Mouse (Mus musculus): ENCODE data around the gene Sh2d3c. TPM values are rescaled to one million over a fixed set of nuclear protein-coding genes. Genes with fewer than 3 reads are reported as not detected.

Sh2d3c gene
- total RNA-seq, 2 experiments from 2014 or later: 31.1 to 35.6 TPM

DNA sequence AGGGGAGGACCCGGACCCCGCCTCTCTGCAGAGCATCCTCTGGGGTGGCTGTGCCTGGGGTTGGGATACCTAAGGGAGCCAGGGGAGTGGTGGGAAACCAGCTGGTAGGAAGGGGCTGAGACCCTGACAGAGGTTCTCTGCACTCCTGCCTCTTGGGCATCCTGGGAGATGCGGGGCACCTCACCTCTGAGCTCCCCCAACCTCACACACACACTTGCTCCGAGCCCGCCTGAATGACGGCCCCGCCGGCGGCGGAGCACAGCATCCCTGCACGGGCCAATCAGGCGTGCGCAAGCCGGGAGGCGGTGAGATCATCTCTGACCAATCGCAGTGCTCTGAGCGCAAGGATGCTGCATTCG, 21.3 kb downstream of the Sh2d3c start:
- DNase-seq (ENCODE audit: low spot score in 2 of 2): peak; percentile 88 to 89
- intact Hi-C loops (cut with DNase I): no loop called here

GRCm38 (mm10) chr2:32744272-32744982, 23.6 kb downstream of the Sh2d3c start:
- intact Hi-C loops (cut with DNase I): no loop called here
- no peak for DNase-seq (ENCODE audit: low spot score in 2 of 2)

DNA sequence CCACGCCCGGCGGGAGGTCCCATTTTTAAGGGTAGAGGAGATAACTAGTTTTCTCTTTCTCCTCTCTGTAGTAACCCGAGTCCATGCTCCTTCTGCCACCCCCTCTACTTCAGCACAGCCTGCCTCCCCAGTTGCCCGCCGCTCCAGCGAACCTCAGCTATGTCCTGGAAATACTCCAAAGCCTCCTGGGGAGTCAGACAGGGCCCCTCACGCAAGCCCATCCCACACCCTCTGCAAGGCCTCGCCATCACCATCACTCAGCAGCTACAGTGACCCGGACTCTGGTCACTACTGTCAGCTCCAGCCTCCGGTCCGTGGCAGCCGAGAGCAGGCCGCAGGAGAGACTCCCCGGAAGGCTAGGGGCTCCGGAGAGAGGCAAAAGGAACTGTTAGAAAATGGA, 28.2 kb downstream of the Sh2d3c start:
- DNase-seq (ENCODE audit: low spot score in 2 of 2): no peak
- intact Hi-C loops (cut with DNase I): no loop called here

- DNase-seq (ENCODE audit: low spot score in 2 of 2): no peak
- intact Hi-C loops (cut with DNase I): no loop called here
Observed at GRCm38 (mm10) chr2:32750199-32750598, 29.3 kb downstream of the Sh2d3c start.

DNA sequence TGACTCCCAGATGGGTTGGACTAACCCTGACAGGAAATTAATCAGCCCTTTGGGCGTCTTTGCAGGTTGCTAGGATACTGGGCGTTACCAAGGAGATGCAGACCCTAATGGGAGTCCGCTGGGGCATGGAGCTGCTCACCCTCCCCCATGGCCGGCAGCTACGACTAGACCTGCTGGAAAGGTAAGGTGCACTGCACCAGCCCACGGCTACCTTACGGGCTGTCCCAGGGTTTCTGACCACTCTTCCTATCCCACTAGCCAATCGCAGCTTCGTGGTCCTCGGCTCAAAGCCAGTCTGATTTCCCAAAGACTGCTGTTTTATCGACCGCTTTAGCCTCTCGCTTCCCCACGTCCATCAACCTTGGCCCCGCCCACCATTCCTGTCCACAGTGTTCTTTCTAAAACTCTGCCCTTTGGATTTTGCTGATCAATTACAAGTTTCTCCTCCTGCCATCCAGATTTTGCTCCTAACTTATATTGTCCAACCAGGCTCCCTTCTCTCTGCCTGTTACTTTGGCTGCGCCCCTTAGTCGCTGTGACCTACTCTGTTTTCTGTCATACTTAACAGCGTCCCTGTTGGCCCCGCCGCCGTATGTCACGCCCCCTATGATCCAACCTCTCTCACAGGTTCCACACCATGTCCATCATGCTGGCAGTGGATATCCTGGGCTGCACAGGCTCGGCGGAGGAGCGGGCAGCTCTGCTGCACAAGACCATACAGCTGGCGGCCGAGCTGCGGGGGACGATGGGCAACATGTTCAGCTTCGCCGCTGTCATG, 30.2 kb downstream of the Sh2d3c start:
- intact Hi-C loops (cut with DNase I): no loop called here
- no peak for DNase-seq (ENCODE audit: low spot score in 2 of 2)

GRCm38 (mm10) chr2:32751665-32752033, 30.8 kb downstream of the Sh2d3c start:
- intact Hi-C loops (cut with DNase I): no loop called here
- DNase-seq (ENCODE audit: low spot score in 2 of 2): no peak

- no peak for DNase-seq (ENCODE audit: low spot score in 2 of 2)
- intact Hi-C loops (cut with DNase I): no loop called here
Observed at GRCm38 (mm10) chr2:32752181-32752580, 31.3 kb downstream of the Sh2d3c start.

DNA sequence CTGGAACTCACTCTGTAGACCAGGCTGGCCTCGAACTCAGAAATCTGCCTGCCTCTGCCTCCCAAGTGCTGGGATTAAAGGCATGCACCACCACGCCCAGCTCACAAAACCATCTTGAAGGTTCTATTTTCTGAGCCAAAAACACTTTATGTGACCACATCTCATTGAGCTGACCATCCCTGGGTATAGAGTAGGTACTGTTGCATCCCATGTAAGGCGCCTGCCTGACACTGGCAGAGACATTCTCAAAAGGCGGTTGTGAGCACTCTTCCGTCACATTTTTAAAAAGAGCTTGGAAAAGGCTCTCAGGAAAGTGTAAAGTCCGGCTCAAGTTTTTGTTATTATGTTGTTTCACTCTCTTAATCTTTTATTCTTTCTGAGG, 35.8 kb downstream of the Sh2d3c start:
- intact Hi-C loops (cut with DNase I): loop anchor here (1.0 kb wide), 1 partner anchor 43 kb away; the partner anchor contains the start of gene Cdk9
- no peak for DNase-seq (ENCODE audit: low spot score in 2 of 2)

GRCm38 (mm10) chr2:32757056-32757845, 36.4 kb downstream of the Sh2d3c start, which contains the start of gene Tor2a:
Gene Tor2a (plus strand): TSS chr2:32757234.
- peak; percentile 98 for DNase-seq (ENCODE audit: low spot score in 2 of 2)
- intact Hi-C loops (cut with DNase I): loop anchor here (1.0 kb wide), 1 partner anchor 44 kb away; the partner anchor contains the start of gene Cdk9

DNA sequence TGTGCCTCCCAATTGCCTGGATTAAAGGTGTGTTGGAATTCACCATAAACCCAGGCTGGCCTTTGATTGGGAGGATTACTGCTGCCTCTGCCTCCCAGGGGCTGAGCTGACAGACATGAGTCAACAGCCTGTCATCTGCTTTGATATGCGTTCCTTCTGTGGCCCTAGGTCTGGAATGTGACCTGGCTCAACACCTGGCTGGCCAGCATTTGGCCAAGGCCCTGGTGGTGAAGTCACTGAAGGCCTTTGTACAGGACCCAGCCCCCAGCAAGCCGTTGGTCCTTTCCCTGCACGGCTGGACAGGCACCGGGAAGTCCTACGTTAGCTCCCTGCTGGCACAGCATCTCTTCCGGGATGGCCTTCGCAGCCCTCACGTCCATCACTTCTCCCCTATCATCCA, 37.6 kb downstream of the Sh2d3c start:
- intact Hi-C loops (cut with DNase I): no loop called here
- no peak for DNase-seq (ENCODE audit: low spot score in 2 of 2)

- intact Hi-C loops (cut with DNase I): no loop called here
Observed at GRCm38 (mm10) chr2:32759001-32759400, 38.1 kb downstream of the Sh2d3c start.

GRCm38 (mm10) chr2:32761361-32761760, 40.5 kb downstream of the Sh2d3c start:
- intact Hi-C loops (cut with DNase I): no loop called here
- DNase-seq (ENCODE audit: low spot score in 2 of 2): no peak

More at GRCm38 (mm10) chr2:32759001-32759400, 38.1 kb downstream of the Sh2d3c start:
- DNase-seq (ENCODE audit: low spot score in 2 of 2): no peak

- no peak for DNase-seq (ENCODE audit: low spot score in 2 of 2)
Observed at GRCm38 (mm10) chr2:32761859-32762258, 41.0 kb downstream of the Sh2d3c start.

DNA sequence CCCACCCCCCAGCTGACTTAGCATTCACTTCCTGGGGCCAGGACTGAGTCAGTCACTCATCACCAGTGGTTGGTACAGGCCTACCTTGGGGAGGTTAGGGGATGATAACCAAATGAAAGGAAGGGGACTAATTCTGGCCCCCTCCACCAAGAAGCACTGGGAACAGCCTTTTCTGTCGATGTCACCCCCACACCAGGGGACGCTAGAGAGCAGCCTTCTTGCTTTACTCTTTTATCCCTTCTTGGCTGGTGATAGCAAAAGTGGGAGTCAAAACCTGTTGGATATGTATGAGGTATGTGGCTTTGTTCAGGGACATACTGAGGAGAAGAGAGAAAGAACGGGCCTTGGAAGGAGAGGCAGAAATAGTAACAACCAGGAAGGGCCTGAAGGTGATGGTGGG, 42.5 kb downstream of the Sh2d3c start:
- DNase-seq (ENCODE audit: low spot score in 2 of 2): no peak
- intact Hi-C loops (cut with DNase I): no loop called here

More at GRCm38 (mm10) chr2:32761859-32762258, 41.0 kb downstream of the Sh2d3c start:
- intact Hi-C loops (cut with DNase I): no loop called here

DNA sequence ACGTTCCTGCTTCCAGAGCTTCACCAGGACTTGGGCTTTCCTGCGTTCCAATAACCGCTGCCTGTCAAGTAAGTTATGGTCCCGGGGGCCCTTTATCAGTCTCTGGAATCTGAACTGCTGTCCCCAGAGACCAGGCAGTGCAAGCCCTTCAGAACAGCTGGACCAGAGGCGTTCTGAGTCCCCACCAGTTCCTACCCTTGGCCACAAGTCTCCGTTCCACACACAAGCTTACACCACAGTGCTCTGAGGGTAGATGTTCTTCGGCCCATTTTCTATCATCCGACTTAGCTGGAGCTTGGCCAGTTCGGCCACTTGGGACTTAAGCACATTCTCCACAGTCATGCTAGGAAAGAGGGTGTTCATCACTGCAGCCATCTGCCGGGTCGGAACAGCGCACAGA, 46.4 kb downstream of the Sh2d3c start:
- no peak for DNase-seq (ENCODE audit: low spot score in 2 of 2)
- intact Hi-C loops (cut with DNase I): no loop called here

GRCm38 (mm10) chr2:32768661-32769285, 47.9 kb downstream of the Sh2d3c start:
- DNase-seq (ENCODE audit: low spot score in 2 of 2): no peak
- intact Hi-C loops (cut with DNase I): no loop called here

DNA sequence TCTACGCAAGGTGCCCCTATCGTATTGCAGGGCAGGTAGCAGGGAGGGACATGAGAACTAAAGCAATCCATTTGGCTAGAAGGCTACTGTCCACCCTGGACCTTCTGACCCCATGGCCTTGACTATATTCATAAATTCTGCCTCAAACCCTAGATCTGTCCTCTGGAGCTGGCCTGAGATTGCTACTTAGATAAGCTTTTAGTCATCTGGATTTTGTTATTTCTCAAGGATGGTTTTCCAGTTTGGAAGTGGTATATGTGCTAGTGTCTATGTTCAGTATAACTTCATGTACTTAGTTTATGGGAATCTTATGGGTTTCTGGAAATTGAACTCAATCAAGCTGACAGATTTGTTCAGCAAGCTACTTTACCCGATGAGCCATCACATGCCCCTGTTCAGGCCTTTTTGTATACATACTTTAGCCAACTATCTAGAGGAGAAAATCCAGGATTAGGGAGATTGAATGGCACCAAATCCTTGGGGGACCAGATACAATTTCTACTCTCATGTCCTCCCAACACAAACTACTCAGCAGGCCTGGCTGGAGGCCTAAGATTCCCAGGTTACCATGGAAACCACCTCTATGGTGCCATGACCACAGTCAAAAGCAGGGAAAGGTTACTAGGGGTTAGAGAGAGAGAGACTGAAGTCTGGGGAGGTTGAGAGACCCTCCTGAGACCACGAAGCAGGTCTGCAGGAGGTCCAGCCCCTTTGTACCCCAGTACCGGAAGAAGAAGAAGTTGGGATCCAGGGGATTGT, 48.7 kb downstream of the Sh2d3c start:
- DNase-seq (ENCODE audit: low spot score in 2 of 2): no peak
- intact Hi-C loops (cut with DNase I): loop anchor here (10.0 kb wide), 1 partner anchor 155 kb away; no protein-coding TSS in a partner anchor

GRCm38 (mm10) chr2:32771886-32772285, 51.0 kb downstream of the Sh2d3c start:
- no peak for DNase-seq (ENCODE audit: low spot score in 2 of 2)
- intact Hi-C loops (cut with DNase I): loop anchor here (10.0 kb wide), 1 partner anchor 153 kb away; no protein-coding TSS in a partner anchor

Data from left cerebral cortex, postnatal 14 days (tissue).